Mouse (Mus musculus) adrenal gland, postnatal 10 days (tissue): ENCODE measurements around the gene Xirp1. TPM values are rescaled to one million over a fixed set of nuclear protein-coding genes. Genes with fewer than 3 reads are reported as not detected.

Source experiments
- DNase-seq: peaks from one replicate; pipeline ENCODE4 v3.0.0; 2021; ENCODE audit warnings: mixed read lengths
- total RNA-seq, 2 experiments: library from RNA; stranded (reverse); gene quantifications; 2 replicates each; pipeline ENCODE4 v1.2.3; 2021

The Xirp1 gene
- total RNA-seq, 2 experiments from 2014 or later: 3.1 to 7.4 TPM

DNA sequence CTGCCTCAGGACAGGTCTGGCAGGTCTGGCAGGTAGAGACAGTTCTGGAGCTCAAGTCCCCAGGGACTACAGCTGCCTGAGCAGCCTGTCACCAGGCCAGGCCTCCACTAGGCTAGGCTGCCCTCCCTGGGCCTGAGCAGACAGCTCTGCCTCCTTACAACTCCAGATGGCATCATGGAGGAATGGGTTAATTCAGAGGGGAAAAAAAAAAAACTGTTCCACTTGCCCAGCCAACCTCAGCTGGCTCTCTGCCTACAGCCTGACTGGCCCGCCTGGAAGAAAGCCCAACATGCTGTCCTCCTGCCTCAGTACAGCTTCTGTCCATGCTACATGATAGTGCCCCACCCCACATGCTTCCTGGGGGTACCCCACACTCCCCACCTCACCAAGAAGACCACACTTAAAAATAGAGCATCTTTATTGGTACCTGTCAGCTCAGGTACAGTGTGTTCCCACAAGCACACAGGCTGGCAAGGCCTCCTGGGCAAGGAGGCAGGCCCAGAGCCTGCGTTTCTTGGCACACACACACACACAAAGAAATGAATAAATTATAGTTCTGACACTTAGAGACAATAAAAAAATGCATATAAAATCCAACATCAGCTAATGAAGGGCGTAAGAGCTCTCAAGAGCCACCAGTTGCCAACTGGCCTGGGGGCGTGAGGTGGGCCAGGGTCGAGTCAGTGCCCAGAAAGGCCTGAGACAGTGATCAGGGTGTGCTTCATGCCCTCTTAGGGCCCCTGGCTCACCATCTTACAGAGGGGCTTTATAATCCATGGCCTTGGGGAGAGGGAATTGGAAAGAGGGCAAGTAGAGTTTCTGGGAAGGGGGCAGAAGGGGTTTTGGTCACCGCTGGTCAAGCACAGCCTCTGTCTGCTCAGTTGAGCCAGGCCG, 52.4 kb downstream of the Xirp1 start:
- peak; percentile 61 for DNase-seq

DNA sequence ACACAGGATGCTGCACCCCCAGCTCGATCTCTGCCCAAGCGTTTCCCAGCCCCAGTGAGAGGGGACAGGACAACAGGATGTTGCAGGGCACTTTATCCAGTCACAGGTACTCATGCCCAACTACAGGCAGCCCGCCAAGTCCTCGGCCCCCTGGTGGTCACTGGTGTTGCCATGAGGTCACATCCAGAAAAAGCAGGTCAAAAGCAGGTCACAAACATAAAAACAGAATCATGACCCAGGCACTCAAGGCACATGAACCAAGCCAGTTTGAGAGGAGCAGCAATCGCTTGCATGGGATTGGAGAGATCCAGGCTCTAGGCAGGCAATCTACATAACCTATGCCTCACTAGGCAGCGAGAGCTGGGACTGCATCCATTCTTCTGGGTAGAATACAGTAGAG, 53.2 kb downstream of the Xirp1 start:
- DNase-seq: peak; percentile 82

DNA sequence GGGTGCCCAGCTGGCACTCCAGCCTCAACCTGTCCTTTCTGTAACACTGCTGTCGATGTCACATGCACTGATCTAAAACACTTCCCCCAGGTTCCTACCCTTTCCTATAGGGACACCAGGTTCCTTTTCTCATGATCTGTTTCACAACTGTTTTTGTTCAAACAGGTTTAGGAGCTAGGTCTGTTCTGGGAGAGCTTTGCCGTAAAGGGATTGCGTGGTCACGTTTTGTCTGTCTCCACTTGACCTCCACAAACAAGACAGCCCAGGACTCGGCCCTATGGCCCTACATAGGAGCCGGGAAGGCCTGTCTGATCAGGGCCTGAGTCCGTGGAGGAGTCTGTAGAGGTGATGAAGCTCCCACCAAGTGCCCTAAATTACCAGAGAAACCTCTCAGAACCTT, 53.6 kb downstream of the Xirp1 start:
- no peak for DNase-seq

DNA sequence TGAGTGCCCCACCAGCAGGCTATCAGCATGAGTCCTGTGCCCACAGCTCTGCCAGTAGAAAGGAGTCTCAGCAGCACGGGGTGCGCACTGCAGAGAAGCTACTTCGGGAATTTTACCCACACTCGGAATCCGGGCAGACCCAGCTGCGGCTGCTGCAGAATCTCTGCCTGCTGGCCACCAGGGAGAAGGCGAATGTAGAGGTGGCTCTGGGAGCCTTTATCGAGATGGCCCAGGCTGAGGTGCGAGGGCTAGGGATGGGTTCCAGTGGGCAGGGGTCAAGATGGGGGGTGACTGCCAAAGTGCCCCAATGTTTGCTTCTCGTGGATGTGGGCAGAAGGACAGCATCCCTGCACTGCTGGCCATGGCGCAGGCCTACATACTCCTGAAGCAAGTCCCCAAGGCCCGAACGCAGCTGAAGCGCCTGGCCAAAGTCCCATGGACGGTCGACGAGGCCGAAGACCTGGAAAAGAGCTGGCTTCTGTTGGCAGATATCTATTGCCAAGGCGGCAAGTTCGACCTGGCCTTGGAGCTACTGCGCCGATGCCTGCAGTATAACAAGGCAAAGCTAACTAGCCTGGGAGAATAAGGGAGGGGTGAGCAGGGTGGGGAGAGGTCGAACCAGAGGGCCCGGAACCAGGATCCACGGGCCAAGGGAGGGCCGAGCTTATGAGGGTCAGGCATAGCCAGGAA, 57.0 kb downstream of the Xirp1 start:
- peak; percentile 50 for DNase-seq

DNA sequence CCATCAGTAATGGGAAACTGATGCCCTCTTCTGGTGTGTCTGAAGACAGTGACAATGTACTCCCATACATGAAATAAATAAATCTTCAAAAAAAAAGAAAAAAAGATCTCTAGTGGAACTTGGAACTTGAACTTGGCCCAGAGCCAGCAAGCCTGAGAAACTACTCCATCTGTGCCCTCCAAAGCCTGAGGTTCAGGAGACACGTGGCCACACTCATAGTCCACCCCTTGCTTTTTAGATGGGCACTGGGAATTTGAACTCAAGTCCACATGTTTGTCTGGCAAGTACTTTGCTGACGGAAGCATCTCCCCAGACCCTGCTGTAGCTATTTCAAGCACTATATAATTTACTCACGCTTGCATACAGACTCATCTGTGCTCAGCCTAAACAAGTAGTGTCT, 58.2 kb downstream of the Xirp1 start:
- DNase-seq: no peak

DNA sequence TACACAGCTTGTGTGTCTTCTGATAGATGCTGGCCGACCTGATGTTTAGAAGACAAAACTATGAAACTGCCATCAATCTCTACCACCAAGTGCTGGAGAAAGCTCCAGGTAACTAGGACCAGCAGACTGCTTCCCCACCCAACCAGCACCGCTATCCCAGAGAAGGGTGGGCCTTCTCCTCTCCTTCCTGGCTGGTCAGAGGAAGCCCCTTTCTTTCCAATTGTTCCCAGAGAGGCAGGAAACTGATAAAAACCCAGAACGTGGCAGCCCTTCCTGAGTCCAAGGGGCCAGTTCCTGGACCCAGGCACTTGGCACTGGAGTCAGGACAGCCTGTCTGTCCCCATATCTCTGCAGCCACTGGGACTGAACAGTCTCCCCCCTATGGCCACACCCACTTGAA, 59.2 kb downstream of the Xirp1 start:
- no peak for DNase-seq

Other genes with a start within 250 kb of the Xirp1 start
- under 1 TPM; 0.12 TPM for gene Scn11a, start 198.1 kb downstream of the Xirp1 start, total RNA-seq
- gene Wdr48, start 128.7 kb downstream of the Xirp1 start, total RNA-seq: 10 to 100 TPM; 35.6 to 48.6 TPM
- 10 to 100 TPM; 18.9 to 25.7 TPM for gene Gorasp1, start 86.0 kb downstream of the Xirp1 start, total RNA-seq
- gene Ttc21a, start 86.0 kb downstream of the Xirp1 start, total RNA-seq: under 1 TPM; 0.21 to 0.33 TPM
- gene Csrnp1, start 38.9 kb downstream of the Xirp1 start, total RNA-seq: 10 to 100 TPM; 11.9 to 24.0 TPM
- gene Cx3cr1, start 46.3 kb upstream of the Xirp1 start, total RNA-seq: 1 to 10 TPM; 2.4 to 3.8 TPM
- gene Ccr8, start 68.5 kb upstream of the Xirp1 start, total RNA-seq: not detected
- gene Slc25a38, start 86.8 kb upstream of the Xirp1 start, total RNA-seq: 10 to 100 TPM; 20.3 to 21.5 TPM
- gene Rpsa, start 104.1 kb upstream of the Xirp1 start, total RNA-seq: 100 to 1,000 TPM; 879 to 949 TPM
- gene Mobp, start 126.1 kb upstream of the Xirp1 start, total RNA-seq: under 1 TPM; 0.09 to 0.27 TPM